Mouse (Mus musculus): ENCODE data around the gene Rasa2. TPM values are rescaled to one million over a fixed set of nuclear protein-coding genes. Genes with fewer than 3 reads are reported as not detected.
"Not testable (repeated sequence)": the region's sequence is repeated elsewhere in the genome, so short reads cannot be mapped to it uniquely, and the experiment has no call there.

Gene Rasa2
- polyA plus RNA-seq, 1 experiment from 2014 or later, result 20.2 TPM

DNA sequence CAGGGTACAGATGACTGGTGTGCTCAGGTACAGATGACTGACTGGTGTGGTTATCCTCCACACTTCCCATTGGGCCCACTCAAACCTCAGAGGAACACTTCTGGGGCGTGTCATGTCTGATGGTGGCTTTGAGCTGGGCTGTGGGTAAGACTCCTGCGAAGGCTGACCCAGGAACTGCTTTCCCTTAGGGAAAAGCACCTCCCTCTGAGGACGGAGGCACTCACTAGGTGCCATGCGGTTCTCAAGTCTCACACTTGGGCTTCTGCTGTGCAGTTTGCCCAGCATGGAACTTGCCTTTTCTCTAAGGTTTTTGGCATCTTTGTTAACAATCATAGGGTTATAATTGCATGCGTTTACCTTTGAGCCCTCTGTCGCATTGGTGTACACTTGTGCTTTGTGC is 96.0 kb downstream of the Rasa2 start:
- Histone ChIP-seq H3K9me3 (replicated peaks) (no peaks in the 10 kb centered on the region), H3K4me2 (replicated peaks) (no peak overlapping the region), H3K4me3 (no peak overlapping the region), H3K27me3 (no peaks in the 10 kb centered on the region), H3K27ac (no peak overlapping the region), H3K36me3 (no peaks in the 10 kb centered on the region), H3K4me1 (peaks cover 13% of the 10 kb centered on the region), H3K9ac (no peak overlapping the region)
- WGBS, result 87% methylated on average over 6 of the region's 6 CpGs
- ATAC-seq (ENCODE audit: low FRiP score), result no peak

DNA sequence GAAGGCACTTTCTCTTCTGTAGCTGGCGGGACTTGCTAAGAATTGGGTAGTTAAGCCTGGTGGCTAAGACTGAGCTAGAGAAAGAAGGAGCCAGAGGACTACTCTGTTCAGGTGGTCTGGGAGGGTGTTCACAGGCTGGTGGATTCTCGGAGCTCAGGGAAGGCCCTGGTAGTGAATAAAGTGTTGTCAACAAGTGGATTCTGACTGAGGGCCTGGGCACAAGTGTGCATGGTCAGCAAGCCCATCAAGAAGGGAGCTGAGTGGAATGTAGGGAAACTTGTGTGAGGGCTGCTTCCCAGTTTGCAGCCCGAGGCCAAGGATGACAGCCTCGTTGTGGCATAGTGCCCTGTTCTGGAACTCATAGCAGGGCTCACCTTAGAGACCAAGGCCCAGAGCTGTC is 97.2 kb downstream of the Rasa2 start:
- no peaks in the 10 kb centered on the region for H3K9me3 ChIP-seq (replicated peaks)
- H3K27me3 ChIP-seq, result no peaks in the 10 kb centered on the region
- H3K4me2 ChIP-seq (replicated peaks), result no peak overlapping the region
- no peaks in the 10 kb centered on the region for H3K36me3 ChIP-seq
- WGBS, result 95% methylated on average over 4 of the region's 4 CpGs
- peaks cover 15% of the 10 kb centered on the region for H3K4me1 ChIP-seq
- no peak overlapping the region for H3K4me3 ChIP-seq
- H3K9ac ChIP-seq, result no peak overlapping the region
- no peak overlapping the region for H3K27ac ChIP-seq
- ATAC-seq (ENCODE audit: low FRiP score), result no peak

DNA sequence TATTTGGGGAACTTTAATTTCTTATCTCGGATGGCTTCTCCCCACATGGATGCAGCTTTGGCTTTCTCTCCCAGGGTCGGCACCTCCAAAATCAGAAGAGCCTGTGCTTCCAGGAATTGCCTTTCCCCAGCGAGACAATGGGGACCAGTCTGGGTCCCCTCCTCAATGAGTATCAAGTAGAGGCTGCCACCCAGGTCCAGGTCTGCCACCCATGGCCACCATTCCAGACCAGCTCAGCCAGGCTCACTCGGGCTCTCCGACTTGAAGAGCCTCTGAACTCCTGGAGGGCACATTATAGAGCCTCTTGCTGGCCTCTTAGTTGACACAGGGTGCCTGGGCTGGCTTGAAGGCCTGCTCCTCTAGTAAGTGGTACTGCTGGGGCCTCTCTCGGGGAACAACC is 97.9 kb downstream of the Rasa2 start:
- no peak overlapping the region for H3K4me3 ChIP-seq
- 77% methylated on average over 6 of the region's 6 CpGs for WGBS
- no peak overlapping the region for H3K4me2 ChIP-seq (replicated peaks)
- H3K9me3 ChIP-seq (replicated peaks), result no peaks in the 10 kb centered on the region
- H3K9ac ChIP-seq, result no peak overlapping the region
- no peak overlapping the region for H3K27ac ChIP-seq
- no peaks in the 10 kb centered on the region for H3K27me3 ChIP-seq
- no peaks in the 10 kb centered on the region for H3K36me3 ChIP-seq
- peaks cover 15% of the 10 kb centered on the region for H3K4me1 ChIP-seq
- ATAC-seq (ENCODE audit: low FRiP score), result no peak

DNA sequence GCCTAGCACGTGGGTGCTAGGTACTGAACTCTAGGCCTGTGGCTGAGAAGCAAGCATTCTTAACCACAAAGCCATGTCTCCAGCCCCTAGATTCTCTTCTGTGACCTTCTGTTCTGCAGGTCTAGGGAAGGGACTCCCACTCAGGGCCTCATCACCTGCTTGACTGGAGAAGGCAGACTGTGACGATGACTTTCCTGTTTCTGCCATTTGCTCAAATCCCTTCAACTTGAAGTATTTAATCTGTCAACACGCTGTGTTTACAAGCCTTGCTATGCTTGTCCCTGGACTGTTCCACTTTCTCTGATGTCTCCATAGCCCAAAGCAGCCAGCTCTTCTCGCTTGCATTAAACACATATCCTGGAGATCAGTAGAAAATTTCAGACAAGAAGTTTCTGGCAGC is 98.9 kb downstream of the Rasa2 start:
- Histone ChIP-seq H3K9ac (no peak overlapping the region), H3K9me3 (replicated peaks) (no peaks in the 10 kb centered on the region), H3K36me3 (no peaks in the 10 kb centered on the region), H3K27ac (no peak overlapping the region), H3K4me1 (peaks cover 15% of the 10 kb centered on the region), H3K4me3 (no peak overlapping the region), H3K27me3 (no peaks in the 10 kb centered on the region), H3K4me2 (replicated peaks) (no peak overlapping the region)
- 86% methylated on average over 4 of the region's 4 CpGs for WGBS
- ATAC-seq (ENCODE audit: low FRiP score), result no peak

DNA sequence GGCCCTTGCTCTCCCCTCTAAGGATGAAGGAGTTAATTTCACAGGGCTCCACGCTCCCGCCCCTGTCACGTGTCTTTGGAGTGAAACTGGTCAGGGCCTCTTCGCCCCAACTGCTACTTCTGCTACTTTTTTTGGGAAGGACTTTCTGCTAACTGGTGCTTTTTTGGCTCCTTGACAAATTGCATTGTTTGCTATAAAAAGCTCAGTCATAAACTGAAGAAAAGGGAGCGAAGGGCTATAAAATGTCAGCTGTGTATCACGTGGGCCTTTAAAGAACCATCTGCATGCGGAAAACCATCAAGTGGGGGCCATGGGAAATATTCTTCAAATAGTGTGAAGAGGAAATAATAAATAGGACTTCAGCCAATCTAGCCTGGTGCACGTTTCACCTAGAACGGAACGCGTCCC is 100.7 kb downstream of the Rasa2 start:
- Histone ChIP-seq H3K4me2 (replicated peaks) (no peak overlapping the region), H3K27ac (no peak overlapping the region), H3K27me3 (no peaks in the 10 kb centered on the region), H3K9me3 (replicated peaks) (no peaks in the 10 kb centered on the region), H3K4me1 (peaks cover 5% of the 10 kb centered on the region; the same call in 1 of the 2 replicates), H3K36me3 (no peaks in the 10 kb centered on the region), H3K4me3 (no peak overlapping the region), H3K9ac (no peak overlapping the region)
- no peak for ATAC-seq (ENCODE audit: low FRiP score)
- WGBS, result 72% methylated on average over 11 of the region's 11 CpGs

DNA sequence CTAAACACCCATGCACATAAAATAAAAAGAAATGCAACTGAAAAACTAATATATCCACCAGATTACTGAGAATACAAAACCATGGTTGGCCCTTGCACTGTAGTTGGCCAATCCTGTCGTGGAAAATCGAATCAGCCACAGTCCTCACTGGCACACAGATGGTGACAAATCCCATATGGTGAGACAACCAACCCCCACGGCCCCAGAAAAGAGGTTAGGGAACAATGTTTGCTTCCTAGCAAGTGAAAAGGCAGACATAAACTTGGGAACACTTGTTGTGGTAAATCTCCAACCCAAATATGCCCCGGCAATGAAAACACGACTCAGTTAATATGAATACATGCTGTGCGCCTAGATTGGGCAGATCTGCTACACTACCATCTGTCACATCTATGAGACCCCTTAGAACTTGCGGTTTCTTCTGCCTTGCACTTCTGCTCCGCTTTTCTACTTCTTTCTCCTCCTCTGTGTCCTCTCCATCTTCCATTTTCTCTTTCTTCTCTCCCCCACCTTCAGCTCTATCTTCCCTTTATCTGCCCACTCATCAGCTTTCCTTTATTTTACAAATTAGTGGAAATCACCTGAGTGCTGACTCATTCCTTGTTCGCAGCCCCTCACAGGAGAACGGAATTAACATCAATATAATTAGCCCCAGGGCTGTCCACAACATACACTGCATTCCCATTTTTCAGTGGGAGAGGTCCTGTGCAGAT is 101.3 kb downstream of the Rasa2 start:
- ATAC-seq (ENCODE audit: low FRiP score), result no peak
- Histone ChIP-seq H3K9me3 (replicated peaks) (no peaks in the 10 kb centered on the region), H3K4me2 (replicated peaks) (no peak overlapping the region), H3K4me3 (no peak overlapping the region), H3K4me1 (peaks cover 9% of the 10 kb centered on the region; the same call in 1 of the 2 replicates), H3K27ac (no peak overlapping the region), H3K9ac (no peak overlapping the region), H3K36me3 (no peaks in the 10 kb centered on the region), H3K27me3 (no peaks in the 10 kb centered on the region)
- 62% methylated on average over 10 of the region's 10 CpGs for WGBS

DNA sequence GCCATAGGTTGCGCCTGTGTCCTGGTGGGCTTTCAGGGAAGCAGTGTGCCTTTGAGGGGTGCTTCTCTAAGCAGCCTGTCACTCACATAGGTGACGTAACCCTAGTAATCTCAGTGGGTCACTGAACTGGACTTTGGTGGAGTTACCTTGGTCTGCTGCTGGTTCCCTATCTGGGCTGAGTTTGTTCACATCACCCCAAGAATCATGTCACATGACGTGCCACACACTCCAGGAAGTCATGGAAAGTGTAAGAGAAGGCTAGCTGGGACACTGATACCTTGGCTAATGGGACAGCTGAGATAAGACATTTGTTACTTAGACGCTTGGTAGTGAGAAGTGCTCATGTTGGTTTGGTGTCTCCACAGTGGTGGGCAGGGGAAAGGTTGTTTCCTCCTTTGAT is 105.4 kb downstream of the Rasa2 start:
- Histone ChIP-seq H3K27me3 (no peaks in the 10 kb centered on the region), H3K4me2 (replicated peaks) (no peak overlapping the region), H3K27ac (no peak overlapping the region), H3K4me1 (peaks cover 9% of the 10 kb centered on the region; the same call in 1 of the 2 replicates), H3K4me3 (no peak overlapping the region), H3K9ac (no peak overlapping the region), H3K36me3 (no peaks in the 10 kb centered on the region), H3K9me3 (replicated peaks) (no peaks in the 10 kb centered on the region)
- no peak for ATAC-seq (ENCODE audit: low FRiP score)
- WGBS, result 82% methylated on average over 4 of the region's 4 CpGs

DNA sequence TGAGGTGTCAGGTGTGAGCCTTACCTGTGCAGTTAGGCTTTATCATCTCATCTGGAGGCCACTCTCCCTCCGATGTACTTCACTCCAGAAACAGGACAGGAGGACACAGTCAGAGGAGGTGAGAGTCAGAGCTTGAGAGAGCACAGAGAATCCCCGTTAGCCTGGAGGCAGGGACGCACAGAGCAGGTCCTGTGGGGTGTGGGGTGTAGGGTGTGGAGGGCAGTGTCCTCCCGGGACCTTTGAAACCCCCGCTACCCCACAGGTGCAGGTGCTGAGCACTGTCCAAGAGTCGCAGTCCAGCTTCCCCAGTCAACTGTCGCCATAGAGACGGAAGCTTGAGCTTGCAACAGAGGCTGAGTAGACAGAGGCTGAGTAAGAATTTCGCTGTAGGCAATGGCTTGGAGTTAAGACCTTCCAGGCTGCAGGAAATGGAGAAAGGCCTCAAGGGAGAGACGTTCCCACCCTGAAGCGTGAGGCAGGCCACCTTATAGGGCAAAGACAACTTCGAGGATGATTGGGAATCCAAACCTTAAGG is 106.4 kb downstream of the Rasa2 start, which contains the start of gene Gm28729:
TSS of gene Gm28729 (minus strand) at position 293 of the 535 bp plus-strand sequence.
- no peak for ATAC-seq (ENCODE audit: low FRiP score)
- H3K9me3 ChIP-seq (replicated peaks), result no peaks in the 10 kb centered on the region
- 56% methylated on average over 12 of the region's 12 CpGs for WGBS

DNA sequence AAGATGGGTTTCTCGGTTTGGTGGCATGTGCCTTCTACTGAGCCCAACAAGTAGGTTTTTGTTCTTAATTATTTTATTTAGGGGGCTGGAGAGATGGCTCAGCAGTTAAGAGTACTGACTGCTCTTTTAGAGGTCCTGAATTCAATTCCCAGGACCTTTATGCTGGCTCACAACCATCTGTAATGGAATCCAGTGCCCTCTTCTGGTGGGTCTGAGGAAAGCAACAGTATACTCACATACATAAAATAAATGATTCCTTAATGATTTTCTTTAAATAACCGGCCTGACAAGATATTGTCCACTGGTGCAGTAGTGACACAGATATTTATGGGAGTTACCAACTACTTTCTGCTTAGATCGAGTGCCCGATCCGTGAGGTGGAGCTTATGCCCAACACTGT is 108.3 kb downstream of the Rasa2 start:
- no peak overlapping the region for H3K9ac ChIP-seq
- H3K27me3 ChIP-seq, result no peaks in the 10 kb centered on the region
- no peaks in the 10 kb centered on the region for H3K36me3 ChIP-seq
- H3K4me2 ChIP-seq (replicated peaks), result no peak overlapping the region
- WGBS, result 90% methylated on average over 5 of the region's 5 CpGs
- H3K9me3 ChIP-seq (replicated peaks), result no peaks in the 10 kb centered on the region
- no peak overlapping the region for H3K27ac ChIP-seq
- H3K4me3 ChIP-seq, result no peak overlapping the region
- H3K4me1 ChIP-seq, result 0 out of 2 replicates have a peak, but pooled peaks cover 4% of the 10 kb centered on the region
- no peak for ATAC-seq (ENCODE audit: low FRiP score)

More for the DNA sequence above, 106.4 kb downstream of the Rasa2 start, which contains the start of gene Gm28729:
- 0 out of 2 replicates have a peak, but pooled peaks cover 4% of the 10 kb centered on the region for H3K4me1 ChIP-seq
- H3K27me3 ChIP-seq, result no peaks in the 10 kb centered on the region
- H3K36me3 ChIP-seq, result no peaks in the 10 kb centered on the region
- no peak within 1 kb of the TSS for H3K4me2 ChIP-seq (replicated peaks)
- no peak within 1 kb of the TSS for H3K4me3 ChIP-seq
- H3K9ac ChIP-seq, result no peak within 1 kb of the TSS
- no peak within 1 kb of the TSS for H3K27ac ChIP-seq

DNA sequence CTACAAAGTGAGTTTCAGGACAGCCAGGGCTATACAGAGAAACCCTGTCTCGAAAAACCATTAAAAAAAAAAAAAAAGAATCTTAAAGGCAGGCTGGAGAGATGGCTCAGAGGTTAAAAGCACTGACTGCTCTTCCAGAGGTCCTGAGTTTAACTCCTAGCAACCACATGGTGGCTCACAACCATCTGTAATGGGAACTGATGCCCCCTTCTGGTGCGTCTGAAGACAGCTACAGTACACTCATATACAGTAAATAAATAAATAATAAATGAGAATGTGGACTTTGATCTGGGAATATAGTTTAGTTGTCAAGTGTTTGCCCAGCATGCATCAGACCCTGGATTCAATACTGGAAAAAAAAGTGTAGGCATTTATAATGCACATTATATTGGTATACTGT is 109.8 kb downstream of the Rasa2 start:
- not testable (repeated sequence) for ATAC-seq (ENCODE audit: low FRiP score); H3K36me3 ChIP-seq; H3K4me3 ChIP-seq; H3K9me3 ChIP-seq (replicated peaks); H3K9ac ChIP-seq; H3K4me1 ChIP-seq; H3K4me2 ChIP-seq (replicated peaks); H3K27me3 ChIP-seq; H3K27ac ChIP-seq
- WGBS, result 83% methylated on average over 2 of the region's 2 CpGs

DNA sequence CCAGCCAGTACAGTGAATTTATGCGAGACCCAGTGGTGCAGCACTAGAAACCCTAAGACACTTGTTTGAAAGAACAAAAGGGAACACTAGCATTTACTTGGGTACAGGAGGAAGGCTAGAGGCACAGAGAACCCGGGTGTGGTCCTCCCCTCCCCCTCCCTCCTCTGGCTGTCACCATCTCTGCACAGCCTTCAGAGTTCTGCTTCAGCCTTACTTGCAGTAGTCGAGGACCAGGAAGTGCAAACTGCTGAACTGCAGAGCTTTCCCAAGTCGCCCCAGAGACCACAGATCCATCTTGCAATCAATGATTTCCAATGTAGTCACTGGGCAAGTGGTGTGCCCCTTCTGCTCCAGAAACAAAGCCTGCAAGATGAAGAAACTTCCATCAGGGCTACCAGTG is 114.0 kb downstream of the Rasa2 start:
- H3K36me3 ChIP-seq, result no peaks in the 10 kb centered on the region

DNA sequence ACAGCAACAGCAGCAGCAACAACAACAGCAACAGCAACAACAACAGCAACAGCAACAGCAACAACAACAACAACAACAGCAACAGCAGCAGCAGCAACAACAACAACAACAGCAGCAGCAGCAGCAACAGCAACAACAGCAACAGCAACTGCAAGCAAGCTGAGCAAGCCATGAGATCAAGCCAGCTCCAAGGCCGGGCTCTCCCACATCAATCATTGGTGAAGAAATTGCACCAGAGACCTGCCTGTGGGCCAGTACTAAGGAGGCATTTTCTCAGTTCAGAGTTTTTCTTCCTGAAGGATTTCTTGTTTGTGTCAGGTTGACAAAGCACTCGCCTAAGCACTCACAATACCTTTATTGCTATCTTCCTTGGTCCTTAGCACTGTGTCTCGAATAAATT is 114.6 kb downstream of the Rasa2 start:
- Histone ChIP-seq H3K4me3 (no peak overlapping the region), H3K4me2 (replicated peaks) (no peak overlapping the region), H3K9ac (no peak overlapping the region), H3K36me3 (no peaks in the 10 kb centered on the region), H3K27me3 (no peaks in the 10 kb centered on the region), H3K9me3 (replicated peaks) (no peaks in the 10 kb centered on the region), H3K4me1 (no peaks in the 10 kb centered on the region), H3K27ac (no peak overlapping the region)
- no peak for ATAC-seq (ENCODE audit: low FRiP score)
- 77% methylated on average over 3 of the region's 3 CpGs for WGBS

More for the DNA sequence above, 114.0 kb downstream of the Rasa2 start:
- Histone ChIP-seq H3K27ac (no peak overlapping the region), H3K9me3 (replicated peaks) (no peaks in the 10 kb centered on the region), H3K4me1 (no peaks in the 10 kb centered on the region), H3K4me2 (replicated peaks) (no peak overlapping the region), H3K4me3 (no peak overlapping the region), H3K9ac (no peak overlapping the region), H3K27me3 (no peaks in the 10 kb centered on the region)
- no peak for ATAC-seq (ENCODE audit: low FRiP score)
- WGBS, result 30% methylated on average over 4 of the region's 4 CpGs

DNA sequence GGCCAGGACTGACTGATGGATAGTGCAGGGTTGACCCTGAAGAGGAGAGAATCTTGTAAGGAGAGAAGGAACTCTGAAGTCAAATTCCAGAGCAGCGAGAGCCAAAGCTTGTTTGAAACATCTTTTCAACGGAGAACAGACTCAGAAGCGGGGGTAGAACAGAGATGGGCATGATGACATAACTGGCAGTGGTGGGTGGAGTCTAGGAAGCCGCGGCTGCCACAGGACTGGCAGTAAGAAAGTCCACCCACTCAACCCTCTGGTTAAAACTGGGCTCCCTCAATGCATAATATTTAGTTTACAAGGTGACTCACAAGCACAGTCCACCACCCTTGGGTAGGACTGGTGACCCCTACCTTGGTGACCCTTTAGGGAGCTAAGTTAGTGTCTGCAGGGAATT is 115.7 kb downstream of the Rasa2 start:
- H3K36me3 ChIP-seq, result no peaks in the 10 kb centered on the region
- 85% methylated on average over 5 of the region's 5 CpGs for WGBS
- H3K4me1 ChIP-seq, result no peaks in the 10 kb centered on the region
- no peak overlapping the region for H3K9ac ChIP-seq
- ATAC-seq (ENCODE audit: low FRiP score), result no peak
- H3K4me2 ChIP-seq (replicated peaks), result no peak overlapping the region
- no peak overlapping the region for H3K27ac ChIP-seq
- H3K4me3 ChIP-seq, result no peak overlapping the region
- no peaks in the 10 kb centered on the region for H3K9me3 ChIP-seq (replicated peaks)
- no peaks in the 10 kb centered on the region for H3K27me3 ChIP-seq

Data from hindbrain, embryonic 12.5 days (tissue).